Mouse (Mus musculus) CH12.LX (cell line): ENCODE results near the gene Arhgef40. TPM values are rescaled to one million over a fixed set of nuclear protein-coding genes. Genes with fewer than 3 reads are reported as not detected.
A peak's percentile ranks its signal among the peaks of the same experiment; 100 is the strongest.

ENCODE experiments used
- DNase-seq: peaks from one replicate; pipeline ENCODE4 v3.0.0-alpha.2; 2013; ENCODE audit errors: extremely low read depth
- H3K27ac ChIP-seq: 2 replicates; pipeline ENCODE4 v1.5.1; 2012; ENCODE audit warnings: low read depth, mild to moderate bottlenecking, control low read depth, moderate library complexity; ENCODE audit not compliant: insufficient read depth
- H3K27me3 ChIP-seq: replicated peaks from 2 replicates; pipeline ENCODE3; 2012; ENCODE audit warnings: inconsistent platforms
- H3K36me3 ChIP-seq, 2 experiments: replicated peaks in 1 of 2; 2 replicates each; pipeline versions ENCODE3 to v1.6.1; 2012; ENCODE audit warnings: inconsistent platforms in 1 of 2, low read length in 1 of 2, mild to moderate bottlenecking in 1 of 2, mixed read lengths in 1 of 2, moderate library complexity in 1 of 2; ENCODE audit not compliant: control insufficient read depth in 1 of 2, insufficient read depth in 1 of 2
- H3K4me1 ChIP-seq, 2 experiments: 2 replicates each; pipeline ENCODE4 v1.6.1; 2012; ENCODE audit warnings: inconsistent platforms in 1 of 2, moderate library complexity in 1 of 2; ENCODE audit not compliant: insufficient read depth in 2 of 2, control insufficient read depth in 1 of 2
- H3K4me2 ChIP-seq: 2 replicates; pipeline ENCODE4 v1.6.1; 2012; ENCODE audit warnings: low read depth, mild to moderate bottlenecking, control low read depth; ENCODE audit not compliant: poor library complexity, insufficient read depth, severe bottlenecking
- H3K4me3 ChIP-seq, 3 experiments: fragments of 150-350 bp in 1 of 3; sonication (generic) in 1 of 3; replicated peaks in 1 of 3; 2 replicates each; pipeline versions ENCODE3 to v1.5.1; 2011 to 2012; ENCODE audit warnings: low read depth in 2 of 3, low read length in 2 of 3, mild to moderate bottlenecking in 2 of 3, moderate library complexity in 2 of 3, control low read depth in 1 of 3, improper control_type of control experiment in 1 of 3, inconsistent platforms in 1 of 3, mixed read lengths in 1 of 3; ENCODE audit not compliant: poor library complexity in 1 of 3
- H3K79me2 ChIP-seq: replicated peaks from 2 replicates; pipeline ENCODE4 v1.6.1; 2012; ENCODE audit warnings: mild to moderate bottlenecking, moderate library complexity; ENCODE audit not compliant: control insufficient read depth, poor library complexity, insufficient read depth, severe bottlenecking; ENCODE audit errors: extremely low read depth
- H3K9ac ChIP-seq: 2 replicates; pipeline ENCODE4 v1.6.1; 2012; ENCODE audit warnings: low read depth, mild to moderate bottlenecking, control low read depth, moderate library complexity; ENCODE audit not compliant: insufficient read depth
- H3K9me3 ChIP-seq: replicated peaks from 2 replicates; pipeline ENCODE3; 2012; ENCODE audit warnings: low read length, inconsistent platforms, mixed read lengths
- CTCF ChIP-seq, 2 experiments: IDR thresholded peaks in 1 of 2; conservative IDR thresholded peaks in 1 of 2; 2 replicates each; pipeline ENCODE4 v1.5.1; 2011 to 2012; ENCODE audit warnings: low read depth in 2 of 2, low read length in 2 of 2, improper control_type of control experiment in 1 of 2, inconsistent platforms in 1 of 2, mild to moderate bottlenecking in 1 of 2, moderate library complexity in 1 of 2
- EP300 ChIP-seq: IDR thresholded peaks from 2 replicates; pipeline ENCODE4 v1.6.1; 2011; ENCODE audit warnings: low read length, improper control_type of control experiment
- ETS1 ChIP-seq: conservative IDR thresholded peaks from 2 replicates; pipeline ENCODE4 v1.6.1; 2012; ENCODE audit warnings: low read depth, mild to moderate bottlenecking, inconsistent platforms, low read length, improper control_type of control experiment, moderate library complexity
- GABPA ChIP-seq: IDR thresholded peaks from 2 replicates; pipeline ENCODE4 v1.6.1; 2012; ENCODE audit warnings: low read depth, low read length, improper control_type of control experiment, inconsistent platforms; ENCODE audit not compliant: insufficient replicate concordance
- JUND ChIP-seq: conservative IDR thresholded peaks from 2 replicates; pipeline ENCODE4 v1.6.1; 2011; ENCODE audit warnings: low read depth, low read length, improper control_type of control experiment
- KAT2A ChIP-seq: IDR thresholded peaks from 2 replicates; pipeline ENCODE4 v1.6.1; 2012; ENCODE audit warnings: low read length, improper control_type of control experiment, inconsistent platforms; ENCODE audit not compliant: insufficient replicate concordance
- MAX ChIP-seq: IDR thresholded peaks from 2 replicates; pipeline ENCODE4 v1.6.1; 2011; ENCODE audit warnings: low read length, improper control_type of control experiment
- MEF2A ChIP-seq: IDR thresholded peaks from 2 replicates; pipeline ENCODE4 v1.6.1; 2014; ENCODE audit warnings: low read depth, mild to moderate bottlenecking, inconsistent platforms, low read length, improper control_type of control experiment, borderline replicate concordance
- MXI1 ChIP-seq: IDR thresholded peaks from 2 replicates; pipeline ENCODE4 v1.6.1; 2011; ENCODE audit warnings: mild to moderate bottlenecking, low read depth, low read length, improper control_type of control experiment
- MYC ChIP-seq: IDR thresholded peaks from 2 replicates; pipeline ENCODE4 v1.6.1; 2011; ENCODE audit warnings: low read depth, mild to moderate bottlenecking, improper control_type of control experiment, low read length
- NELFE ChIP-seq: IDR thresholded peaks from 2 replicates; pipeline ENCODE4 v1.6.1; 2011; ENCODE audit warnings: low read depth, low read length, improper control_type of control experiment
- NRF1 ChIP-seq: IDR thresholded peaks from 2 replicates; pipeline ENCODE4 v1.6.1; 2014; ENCODE audit warnings: low read depth, mild to moderate bottlenecking, inconsistent platforms, low read length, improper control_type of control experiment, moderate library complexity
- POLR2A ChIP-seq: IDR thresholded peaks from 2 replicates; pipeline ENCODE4 v1.6.1; 2011; ENCODE audit warnings: low read depth, mild to moderate bottlenecking, improper control_type of control experiment, low read length
- RAD21 ChIP-seq: IDR thresholded peaks from 2 replicates; pipeline ENCODE4 v1.6.1; 2011; ENCODE audit warnings: low read depth, mild to moderate bottlenecking, low read length, improper control_type of control experiment, moderate library complexity
- SIN3A ChIP-seq: IDR thresholded peaks from 2 replicates; pipeline ENCODE4 v1.6.1; 2012; ENCODE audit warnings: low read length, improper control_type of control experiment, inconsistent platforms
- SMC3 ChIP-seq: IDR thresholded peaks from 2 replicates; pipeline ENCODE4 v1.6.1; 2011; ENCODE audit warnings: low read depth, low read length, improper control_type of control experiment
- USF1 ChIP-seq: IDR thresholded peaks from 2 replicates; pipeline ENCODE4 v1.6.1; 2014; ENCODE audit warnings: low read depth, mild to moderate bottlenecking, inconsistent platforms, low read length, improper control_type of control experiment
- USF2 ChIP-seq: conservative IDR thresholded peaks from 2 replicates; pipeline ENCODE4 v1.6.1; 2011; ENCODE audit warnings: low read depth, low read length, improper control_type of control experiment
- ZMIZ1 ChIP-seq: IDR thresholded peaks from 2 replicates; pipeline ENCODE4 v1.6.1; 2012; ENCODE audit warnings: low read depth, mild to moderate bottlenecking, inconsistent platforms, low read length, improper control_type of control experiment
- ZNF384 ChIP-seq: IDR thresholded peaks from 2 replicates; pipeline ENCODE4 v1.6.1; 2012; ENCODE audit warnings: low read depth, low read length, improper control_type of control experiment, inconsistent platforms
- dilution Hi-C: fragments of 300-500 bp; cut with MboI; formaldehyde crosslinking; loops from 2 replicates; pipeline ENCODE4 v1.14.3; 2020; ENCODE audit warnings: low sequenced_read_pairs; ENCODE audit not compliant: extremely low pct_unique_long_range_greater_than_20kb, extremely low pct_ligation_motif_present
- in situ Hi-C: fragments of 300-500 bp; cut with MboI; formaldehyde crosslinking; loops from 3 replicates; pipeline ENCODE4 v1.14.3; 2019; ENCODE audit warnings: low sequenced_read_pairs, low pct_ligation_motif_present, low pct_unique_long_range_greater_than_20kb, mixed read lengths
- polyA plus RNA-seq: library from polyadenylated mRNA; unstranded; fragments of >175 nt; gene quantifications from 2 replicates; pipeline ENCODE4 v1.2.1, GENCODE M21; 2012; ENCODE audit warnings: low read depth; ENCODE audit not compliant: insufficient read length
- total RNA-seq, 2 experiments: library from RNA; depleted of rRNA; stranded (reverse); fragments of 300-350 nt in 1 of 2; fragments of >200 nt in 1 of 2; gene quantifications; 2 replicates each; pipeline ENCODE4 v1.2.3; 2012 to 2014

The Arhgef40 gene
- total and polyA plus RNA-seq, 3 experiments: 0.62 to 3.8 (median 1.1) TPM

DNA sequence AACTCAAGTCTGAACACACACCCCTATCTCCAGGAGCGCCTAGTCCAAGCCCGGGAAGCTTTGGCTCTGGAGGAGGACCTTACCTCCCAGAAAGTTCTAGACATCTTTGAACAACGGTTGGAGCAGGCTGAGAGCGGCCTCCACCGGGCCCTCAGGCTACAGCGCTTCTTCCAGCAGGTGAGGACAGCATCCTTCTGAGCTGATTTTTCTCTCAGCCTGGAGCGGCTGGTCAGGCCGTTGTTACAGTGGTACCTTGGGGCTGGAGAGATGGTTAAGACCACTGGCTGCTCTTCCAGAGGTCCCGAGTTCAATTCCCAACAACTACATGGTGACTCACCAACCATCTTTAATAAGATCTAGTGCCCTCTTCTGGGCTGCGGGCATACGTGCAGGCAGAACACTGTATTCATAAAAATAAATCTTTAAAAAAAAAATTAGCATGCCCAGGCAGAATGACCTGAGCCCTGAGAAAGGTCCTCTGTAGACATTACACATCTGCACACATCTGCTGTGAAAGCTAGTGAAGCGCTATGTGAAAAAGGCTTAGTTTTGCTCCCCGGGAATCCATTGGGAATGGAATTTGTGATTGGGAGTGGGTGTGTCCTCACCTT lies 11.8 kb downstream of the Arhgef40 start:
- dilution Hi-C loops: no loop called here

DNA sequence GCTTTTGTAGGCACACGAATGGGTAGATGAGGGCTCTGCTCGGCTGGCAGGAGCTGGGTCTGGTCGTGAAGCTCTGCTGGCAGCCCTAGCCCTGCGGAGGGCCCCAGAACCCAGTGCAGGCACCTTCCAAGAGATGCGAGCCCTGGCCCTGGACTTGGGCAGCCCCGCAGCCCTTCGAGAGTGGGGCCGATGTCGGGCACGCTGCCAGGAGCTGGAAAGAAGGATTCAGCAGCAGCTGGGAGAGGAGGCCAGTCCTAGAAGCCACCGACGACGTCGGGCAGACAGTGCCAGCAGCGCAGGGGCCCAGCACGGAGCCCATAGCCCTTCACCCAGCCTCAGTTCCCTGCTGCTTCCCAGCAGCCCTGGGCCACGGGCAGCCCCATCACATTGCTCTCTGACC lies 12.3 kb downstream of the Arhgef40 start:
- Histone ChIP-seq H3K4me2 (no peak overlapping the region), H3K79me2 (no peaks in the 10 kb centered on the region), H3K27ac (no peak overlapping the region), H3K9ac (no peak overlapping the region), H3K27me3 (peaks cover 2% of the 10 kb centered on the region), H3K4me3 (no peak overlapping the region), H3K9me3 (no peaks in the 10 kb centered on the region), H3K36me3 (peaks cover 0 to under 1% of the 10 kb centered on the region in 2 experiments), H3K4me1 (peaks cover 0 to 3% of the 10 kb centered on the region in 2 experiments; a peak in 1 of 4 replicates)
- in situ Hi-C loops: no loop called here
- no peak for DNase-seq
- dilution Hi-C loops: no loop called here
- TF ChIP-seq POLR2A: no peak
- TF ChIP-seq MYC: no peak
- TF ChIP-seq ZMIZ1: no peak
- no peak for TF ChIP-seq GABPA
- TF ChIP-seq EP300: no peak
- TF ChIP-seq MAX: no peak
- TF ChIP-seq KAT2A: no peak
- TF ChIP-seq MXI1: no peak
- TF ChIP-seq, all 38 proteins: peak for 0

More for the DNA sequence above, 11.8 kb downstream of the Arhgef40 start:
- H3K4me2 ChIP-seq: no peak overlapping the region
- TF ChIP-seq USF2 (no peak), SIN3A (no peak), ETS1 (no peak), ZNF384 (peak; percentile 74), USF1 (no peak), JUND (no peak), SMC3 (peak; percentile 48), NELFE (no peak), NRF1 (no peak), MEF2A (no peak), MYC (no peak), GABPA (no peak), CTCF (conservative IDR thresholded peaks at IDR 0.05 in 1 of 2, IDR thresholded peaks at IDR 0.05 in 1 of 2; ENCODE audit: low read depth in 2 of 2, low read length in 2 of 2) (peak; percentile 31 to 65; a peak in 2 of 4 replicates), ZMIZ1 (no peak), RAD21 (peak; percentile 30)
- H3K36me3 ChIP-seq: no peaks in the 10 kb centered on the region
- no peaks in the 10 kb centered on the region for H3K79me2 ChIP-seq
- no peak overlapping the region for H3K4me3 ChIP-seq
- H3K27me3 ChIP-seq: peaks cover 2% of the 10 kb centered on the region
- H3K27ac ChIP-seq: no peak overlapping the region
- DNase-seq: no peak
- no peak overlapping the region for H3K9ac ChIP-seq
- in situ Hi-C loops: no loop called here
- H3K4me1 ChIP-seq: peaks cover 0 to 3% of the 10 kb centered on the region in 2 experiments; a peak in 1 of 4 replicates
- H3K9me3 ChIP-seq: no peaks in the 10 kb centered on the region
